ENCODE assay signal across 9 mouse cellular contexts in genomic region chr6:31596346-31597135, GRCm38 (mm10). TPM values are rescaled to one million over a fixed set of nuclear protein-coding genes. Genes with fewer than 3 reads are reported as not detected.
DNase-seq lines count a peak whose midpoint lies in the region; ATAC-seq and TF ChIP-seq lines count a peak whose summit lies in the region.
"Had no signal": no experiment of that assay in that cellular context is flagged by ENCODE, and none has a peak within 500 bp of the region (broad histone marks: within the 10 kb centered on the region; RNA-seq: fewer than 3 reads in every experiment).

No protein-coding gene starts in this region.

- peak; percentile 94 for ATAC-seq in forebrain, postnatal 0 days
- ATAC-seq in hindbrain, embryonic 12.5 days (ENCODE audit: low FRiP score) = peak; percentile 89
- peak; percentile 86 for ATAC-seq in midbrain, embryonic 12.5 days (ENCODE audit: low FRiP score, low read depth)
- ATAC-seq in erythroblast, adult 5-6 weeks (replicated peaks; ENCODE audit: low FRiP score, poor library complexity, severe bottlenecking) = no peak

- no peaks in the 10 kb centered on the region for H3K27me3 ChIP-seq in forebrain, postnatal 0 days (ENCODE audit: insufficient read depth, low read length)
- no peaks in the 10 kb centered on the region for H3K27me3 ChIP-seq in hindbrain, embryonic 12.5 days
- H3K27me3 ChIP-seq in midbrain, embryonic 12.5 days = no peaks in the 10 kb centered on the region

- intact Hi-C loops in left cerebral cortex, adult 2 months (cut with DNase I) = no loop called here

- peak overlapping the region; percentile 79 for H3K27ac ChIP-seq in forebrain, postnatal 0 days (ENCODE audit: low read depth, low read length)
- peak overlapping the region; percentile 80 for H3K27ac ChIP-seq in hindbrain, embryonic 12.5 days
- peak overlapping the region; percentile 74 for H3K27ac ChIP-seq in left cerebral cortex, adult 2 months
- peak overlapping the region; percentile 90 for H3K27ac ChIP-seq in midbrain, embryonic 12.5 days (replicated peaks)

- peak overlapping the region; percentile 33; the same call in 1 of the 2 replicates for H3K9ac ChIP-seq in forebrain, postnatal 0 days
- H3K9ac ChIP-seq in hindbrain, embryonic 12.5 days = no peak overlapping the region; the same call in 1 of the 2 replicates
- 0 out of 2 replicates have a peak overlapping the region, but pooled peaks have one; percentile 4 for H3K9ac ChIP-seq in midbrain, embryonic 12.5 days (replicated peaks)

- no peaks in the 10 kb centered on the region for H3K9me3 ChIP-seq in forebrain, postnatal 0 days (ENCODE audit: low read length)
- H3K9me3 ChIP-seq in hindbrain, embryonic 12.5 days (replicated peaks) = no peaks in the 10 kb centered on the region
- H3K9me3 ChIP-seq in midbrain, embryonic 12.5 days = no peaks in the 10 kb centered on the region

- H3K36me3 ChIP-seq in forebrain, postnatal 0 days (ENCODE audit: insufficient read depth) = no peaks in the 10 kb centered on the region
- H3K36me3 ChIP-seq in hindbrain, embryonic 12.5 days = no peaks in the 10 kb centered on the region
- H3K36me3 ChIP-seq in midbrain, embryonic 12.5 days = no peaks in the 10 kb centered on the region

- H3K4me3 ChIP-seq in forebrain, postnatal 0 days (ENCODE audit: low read depth, low read length) = no peak overlapping the region
- no peak overlapping the region for H3K4me3 ChIP-seq in hindbrain, embryonic 12.5 days
- no peak overlapping the region for H3K4me3 ChIP-seq in left cerebral cortex, adult 2 months
- no peak overlapping the region for H3K4me3 ChIP-seq in midbrain, embryonic 12.5 days
- H3K4me3 ChIP-seq: erythroblast, embryonic 14.5 days had no signal

- WGBS in forebrain, postnatal 0 days = 4% methylated on average over 20 of the region's 20 CpGs
- 9% methylated on average over 20 of the region's 20 CpGs for WGBS in hindbrain, embryonic 12.5 days
- WGBS in midbrain, embryonic 12.5 days = 6% methylated on average over 20 of the region's 20 CpGs

- peaks cover 11% of the 10 kb centered on the region for H3K4me1 ChIP-seq in forebrain, postnatal 0 days (ENCODE audit: insufficient read depth)
- peaks cover 34% of the 10 kb centered on the region for H3K4me1 ChIP-seq in hindbrain, embryonic 12.5 days
- H3K4me1 ChIP-seq in midbrain, embryonic 12.5 days = peaks cover 41% of the 10 kb centered on the region

- peak; percentile 98 for DNase-seq in heart, adult 11 months
- no peak for DNase-seq in heart, adult 8-10 months (ENCODE audit: low spot score)
- DNase-seq in forebrain, postnatal 0 days = peak; percentile 85
- DNase-seq in left cerebral cortex, adult 2 months (ENCODE audit: extremely low spot score in 1 of 2, low spot score in 2 of 2) = peak; percentile 38 to 40
- DNase-seq in thymus, postnatal 14 days = no peak

- H3K4me2 ChIP-seq in forebrain, postnatal 0 days (ENCODE audit: low read depth) = peak overlapping the region; percentile 20
- peak overlapping the region; percentile 39 for H3K4me2 ChIP-seq in hindbrain, embryonic 12.5 days (replicated peaks)
- peak overlapping the region; percentile 39 for H3K4me2 ChIP-seq in midbrain, embryonic 12.5 days (replicated peaks)

- no peak for TF ChIP-seq CTCF in forebrain, postnatal 0 days (IDR thresholded peaks at IDR 0.05; ENCODE audit: low read depth)
- TF ChIP-seq CTCF in left cerebral cortex, adult 2 months (IDR thresholded peaks at IDR 0.05) = no peak

RNA-seq across cellular contexts. Expression of gene Podxl, which starts 32.8 kb away (rescaled TPM):
- 10 to 100 TPM; 75.2 to 81.7 (median 75.7) TPM for total RNA-seq in heart, adult 8-10 months (2022)
- total RNA-seq in forebrain, postnatal 0 days (2014; rRNA removed) = 14.9 and 18.7 TPM in 2 replicates
- polyA plus RNA-seq in forebrain, postnatal 0 days (2015; fragmentation: Nextera tagmentation; extraction: Ambion mirVana) = 7.2 and 8.9 TPM in 2 replicates
- polyA plus RNA-seq in hindbrain, embryonic 12.5 days (2016; fragmentation: Nextera tagmentation; extraction: Ambion mirVana) = 15.6 and 15.7 TPM in 2 replicates
- total RNA-seq in left cerebral cortex, adult 2 months (2021) = 10 to 100 TPM; 20.2 to 23.2 TPM
- polyA plus RNA-seq in midbrain, embryonic 12.5 days (2016; fragmentation: Nextera tagmentation; extraction: Ambion mirVana) = 14.4 and 17.3 TPM in 2 replicates
- not detected in 2 replicates for total RNA-seq in erythroblast, adult 5-6 weeks (2015; ENCODE audit: low replicate concordance)
- not detected in 2 replicates for total RNA-seq in erythroblast, adult 5-6 weeks (2017; ENCODE audit: low replicate concordance)

Comparison
In these comparisons a context has a peak if more than half of its experiments do, and no peak if none do; other contexts are left out.
1. DNase-seq: peak in heart, adult 11 months (single experiment), forebrain, postnatal 0 days (single experiment) and left cerebral cortex, adult 2 months (2 of 2); none in heart, adult 8-10 months (single experiment) and thymus, postnatal 14 days (single experiment).
2. RNA of gene Podxl, which starts 32.8 kb away (total RNA-seq): 75.2 to 81.7 TPM in heart, adult 8-10 months, 20.2 to 23.2 TPM in left cerebral cortex, adult 2 months and 14.9 to 18.7 TPM in forebrain, postnatal 0 days; not detected in erythroblast, adult 5-6 weeks; every median in the first group is over 10 times any median in the second.
3. Peak in every context shown above with its lines, with median percentiles within 50 percentile points of each other: H3K27ac ChIP-seq and H3K4me2 ChIP-seq.